Mouse (Mus musculus): ENCODE measurements around the gene Carm1.

DNA sequence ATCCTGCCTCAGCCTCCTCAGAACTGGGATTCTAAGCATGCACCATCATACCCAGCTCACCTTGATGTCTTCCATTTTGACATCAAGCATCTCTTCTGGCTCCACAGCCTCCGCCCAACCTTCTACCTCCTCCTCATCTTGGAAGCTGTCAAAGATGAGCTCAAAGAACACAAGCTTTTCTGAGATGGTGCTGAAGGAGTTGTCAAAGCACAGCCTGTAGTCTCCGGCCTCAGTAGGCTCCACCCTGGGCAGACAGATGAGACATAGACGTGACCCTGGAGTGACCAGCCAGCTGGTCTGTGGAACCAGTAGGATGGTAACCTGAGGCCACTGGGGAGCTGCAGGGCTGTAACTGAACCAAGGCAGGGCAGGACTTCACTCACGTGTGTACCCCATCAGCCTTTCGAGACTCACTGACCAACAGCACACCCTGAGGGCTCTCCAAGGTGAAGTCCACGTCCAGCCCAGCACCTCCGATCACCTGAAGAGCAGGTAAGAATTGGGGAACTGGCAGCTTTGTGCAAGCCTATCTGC, 37.8 kb upstream of the Carm1 start:
- TF ChIP-seq POLR2A (IDR thresholded peaks at IDR 0.05; ENCODE audit: borderline replicate concordance, extremely low read depth, insufficient read depth, insufficient read length, poor library complexity, severe bottlenecking) (no peak), CTCF (IDR thresholded peaks at IDR 0.05; ENCODE audit: borderline replicate concordance, extremely low read depth, insufficient read depth, insufficient read length) (no peak)
